Mouse (Mus musculus) liver, postnatal 0 days (tissue): ENCODE data around the gene Dnajc7. TPM values are rescaled to one million over a fixed set of nuclear protein-coding genes. Genes with fewer than 3 reads are reported as not detected.
"Not testable (repeated sequence)": the region's sequence is repeated elsewhere in the genome, so short reads cannot be mapped to it uniquely, and the experiment has no call there.

Source experiments
- ATAC-seq: fragments of 200-750 bp; cut with Nextera tagmentation; 2 replicates; pipeline ENCODE4 v1.8.0; 2017; ENCODE audit warnings: mild to moderate bottlenecking, moderate library complexity
- DNase-seq: peaks from one replicate; pipeline ENCODE4 v3.0.0-alpha.2; 2016
- H3K27ac ChIP-seq: fragments of 300-500 bp; sonication (generic); 2 replicates; pipeline ENCODE4 v1.5.1; 2014; ENCODE audit warnings: antibody characterized with exemption, moderate library complexity, mild to moderate bottlenecking, low read depth
- H3K27me3 ChIP-seq: fragments of 300-500 bp; sonication (generic); 2 replicates; pipeline ENCODE4 v1.6.1; 2014; ENCODE audit warnings: low read length, control low read depth, mixed read lengths; ENCODE audit not compliant: insufficient read depth
- H3K36me3 ChIP-seq: fragments of 300-500 bp; sonication (generic); replicated peaks from 2 replicates; pipeline ENCODE4 v1.6.1; 2014; ENCODE audit warnings: mild to moderate bottlenecking, control low read depth, low read length, moderate library complexity, mixed read lengths; ENCODE audit not compliant: insufficient read depth
- H3K4me1 ChIP-seq: fragments of 300-500 bp; sonication (generic); 2 replicates; pipeline ENCODE4 v1.6.1; 2014; ENCODE audit warnings: antibody characterized with exemption, mild to moderate bottlenecking, control low read depth; ENCODE audit not compliant: insufficient read depth
- H3K4me2 ChIP-seq: fragments of 300-500 bp; sonication (generic); 2 replicates; pipeline ENCODE4 v1.6.1; 2014; ENCODE audit warnings: low read depth, mild to moderate bottlenecking, low read length, moderate library complexity, mixed read lengths
- H3K4me3 ChIP-seq: fragments of 300-500 bp; sonication (generic); 2 replicates; pipeline ENCODE4 v1.5.1; 2014; ENCODE audit warnings: low read depth, low read length
- H3K9ac ChIP-seq: fragments of 300-500 bp; sonication (generic); replicated peaks from 2 replicates; pipeline ENCODE4 v1.6.1; 2014; ENCODE audit warnings: mild to moderate bottlenecking, moderate library complexity
- H3K9me3 ChIP-seq: fragments of 300-500 bp; sonication (generic); 2 replicates; pipeline ENCODE4 v1.6.1; 2016; ENCODE audit warnings: mild to moderate bottlenecking, control low read depth, low read length, mixed read lengths
- CTCF ChIP-seq: sonication (generic); IDR thresholded peaks from 2 replicates; pipeline ENCODE4 v1.5.1; 2016; ENCODE audit warnings: antibody characterized with exemption, low read depth
- EP300 ChIP-seq: IDR thresholded peaks from 2 replicates; pipeline ENCODE4 v1.6.1; 2016; ENCODE audit warnings: antibody characterized with exemption, low read depth, mild to moderate bottlenecking
- WGBS: fragments of 180-500 bp; shearing (Covaris S2); extraction: QIAGEN DNeasy Blood & Tissue Kit; methylation state at CpG from one replicate; pipeline ENCODE4 v1.1.7; 2014; ENCODE audit not compliant: insufficient replicate concordance; 5-methylcytosine and 5-hydroxymethylcytosine counted together
- polyA plus RNA-seq: library from polyadenylated mRNA; unstranded; fragments of >200 nt; fragmentation: Nextera tagmentation; extraction: Ambion mirVana; gene quantifications from 2 replicates; pipeline ENCODE4 v1.2.1, GENCODE M21; 2015

The Dnajc7 gene
- 45.1 and 49.1 TPM in 2 replicates for polyA plus RNA-seq

DNA sequence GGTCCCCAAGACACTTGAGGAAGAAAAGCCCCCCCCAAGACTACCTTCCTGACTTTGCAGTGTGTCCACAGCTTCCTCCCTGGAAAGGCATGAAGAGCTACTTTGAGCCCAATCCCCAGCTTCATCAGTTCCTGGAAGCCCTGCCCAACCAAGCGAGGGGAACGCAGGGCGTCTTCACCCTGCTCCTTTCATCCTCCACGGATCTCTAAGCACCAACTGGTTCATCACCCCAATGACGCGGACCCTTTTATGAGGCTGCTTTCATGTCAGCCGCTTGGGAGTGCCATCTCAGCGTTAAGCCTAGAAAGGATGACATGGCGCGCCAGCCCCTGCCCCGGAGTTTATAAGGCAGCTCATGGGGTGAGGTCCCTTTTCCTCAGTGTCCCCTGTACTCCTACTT, at the start of gene Dnajc7:
Gene Dnajc7 (minus strand): TSS at position 187 of the 400 bp plus-strand sequence.
- H3K27me3 ChIP-seq: no peaks in the 10 kb centered on the region
- H3K4me3 ChIP-seq: peak within 1 kb of the TSS; percentile 94
- no peak for TF ChIP-seq CTCF
- no peak for TF ChIP-seq EP300
- no peak for DNase-seq
- H3K27ac ChIP-seq: peak within 1 kb of the TSS; percentile 94
- WGBS: 7% methylated on average over 11 of the region's 11 CpGs
- H3K4me1 ChIP-seq: peaks cover 34% of the 10 kb centered on the region
- peaks cover 5% of the 10 kb centered on the region; the same call in 1 of the 2 replicates for H3K36me3 ChIP-seq
- no peaks in the 10 kb centered on the region for H3K9me3 ChIP-seq
- peak within 1 kb of the TSS; percentile 98 for H3K4me2 ChIP-seq
- peak within 1 kb of the TSS; percentile 92 for H3K9ac ChIP-seq
- no peak for ATAC-seq

DNA sequence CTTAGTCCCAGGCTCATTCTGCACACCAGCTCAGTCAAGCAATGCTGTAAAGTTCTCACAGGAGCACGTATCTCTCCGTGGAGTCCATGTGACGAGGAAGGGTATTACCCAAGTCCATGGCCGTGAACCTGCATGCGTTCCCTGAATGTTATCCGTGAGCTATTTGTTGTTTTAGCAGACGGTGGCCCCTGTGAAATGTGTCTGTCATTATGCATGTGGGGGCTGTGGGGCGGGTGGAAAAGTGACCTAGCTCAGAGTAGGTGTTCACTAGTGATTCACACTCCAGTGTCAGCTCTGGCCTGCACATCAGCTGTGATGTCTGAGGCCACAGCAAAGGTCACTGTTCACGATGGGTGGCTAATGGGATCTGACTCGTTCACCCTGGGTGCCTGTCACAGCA, 39.8 kb upstream of the Dnajc7 start:
- no peaks in the 10 kb centered on the region for H3K27me3 ChIP-seq
- H3K36me3 ChIP-seq: no peaks in the 10 kb centered on the region
- DNase-seq (no peak), ATAC-seq (no peak)
- no peak overlapping the region for H3K4me3 ChIP-seq
- H3K4me2 ChIP-seq: no peak overlapping the region
- 74% methylated on average over 10 of the region's 10 CpGs for WGBS
- no peaks in the 10 kb centered on the region for H3K4me1 ChIP-seq
- no peak overlapping the region for H3K9ac ChIP-seq
- H3K27ac ChIP-seq: no peak overlapping the region
- H3K9me3 ChIP-seq: no peaks in the 10 kb centered on the region
- TF ChIP-seq CTCF: no peak
- TF ChIP-seq EP300: no peak

DNA sequence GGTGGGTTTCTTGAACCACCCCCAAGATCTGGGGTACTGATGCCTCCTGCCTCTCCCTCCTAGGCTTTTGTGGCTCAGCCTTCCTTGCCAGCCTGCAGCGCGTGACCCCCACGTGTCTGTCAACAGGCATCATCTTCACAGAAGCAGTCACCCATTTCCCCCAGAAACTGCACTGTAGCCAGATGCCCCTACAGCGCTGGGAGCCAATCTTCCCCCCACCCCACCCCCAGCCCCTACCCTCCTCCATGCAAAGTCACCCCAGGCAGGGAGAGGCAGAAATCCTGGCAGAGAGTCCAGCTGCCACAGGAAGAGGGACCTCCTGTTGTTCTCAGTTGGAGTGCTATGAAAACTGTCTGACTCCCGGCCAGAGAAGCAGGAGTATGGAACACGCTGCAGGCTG, 36.5 kb upstream of the Dnajc7 start:
- Histone ChIP-seq H3K4me3 (no peak overlapping the region), H3K9me3 (no peaks in the 10 kb centered on the region), H3K27ac (no peak overlapping the region), H3K36me3 (no peaks in the 10 kb centered on the region), H3K9ac (no peak overlapping the region), H3K4me1 (no peaks in the 10 kb centered on the region), H3K4me2 (no peak overlapping the region), H3K27me3 (peaks cover 3% of the 10 kb centered on the region; the same call in 1 of the 2 replicates)
- DNase-seq (no peak), ATAC-seq (no peak)
- 17% methylated on average over 6 of the region's 6 CpGs for WGBS
- TF ChIP-seq EP300 (no peak), CTCF (no peak)

DNA sequence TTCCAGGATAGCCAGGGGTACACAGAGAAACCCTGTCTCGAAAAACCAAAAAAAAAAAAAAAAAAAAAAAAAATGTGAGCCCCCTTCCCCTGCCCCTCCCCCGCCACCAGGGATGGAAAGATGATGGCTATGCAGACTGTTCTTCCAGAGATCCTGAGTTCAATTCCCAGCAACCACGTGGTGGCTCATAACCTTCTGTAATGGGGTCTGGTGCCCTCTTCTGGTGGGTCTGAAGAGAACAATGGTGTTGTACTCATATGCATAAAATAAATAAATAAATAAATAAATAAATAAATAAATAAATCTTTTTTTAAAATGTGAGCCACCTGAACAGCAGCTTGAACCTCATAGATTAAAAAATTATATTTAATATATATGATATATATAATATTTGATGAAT, 35.6 kb upstream of the Dnajc7 start:
- not testable (repeated sequence) for DNase-seq, H3K4me2 ChIP-seq, H3K27ac ChIP-seq, ATAC-seq, H3K36me3 ChIP-seq, H3K27me3 ChIP-seq, H3K9ac ChIP-seq, H3K4me1 ChIP-seq, H3K9me3 ChIP-seq, H3K4me3 ChIP-seq
- 47% methylated on average over 2 of the region's 3 CpGs for WGBS
- TF ChIP-seq CTCF: peak; percentile 41; the same call in 1 of the 2 replicates

DNA sequence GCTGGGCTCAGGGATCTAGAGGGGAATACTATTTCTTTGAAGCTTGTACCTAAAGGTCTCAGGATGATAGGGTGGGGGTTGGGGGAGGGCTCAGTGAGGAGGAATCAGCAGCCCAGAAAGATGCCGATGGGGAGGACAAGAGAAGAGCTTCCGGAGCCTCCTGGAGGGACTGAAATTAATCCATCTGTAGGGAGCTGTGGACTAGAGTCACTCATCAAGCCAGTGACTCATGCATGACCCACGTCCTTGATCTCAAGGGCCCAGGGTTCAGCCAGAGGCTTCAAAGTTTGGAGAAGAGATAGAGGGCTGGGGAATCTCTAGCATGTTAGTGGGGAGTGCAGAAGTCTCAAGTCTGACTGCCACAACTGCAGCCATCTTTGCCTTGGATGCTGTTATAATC, 31.8 kb upstream of the Dnajc7 start:
- Histone ChIP-seq H3K4me2 (no peak overlapping the region), H3K9me3 (no peaks in the 10 kb centered on the region), H3K9ac (no peak overlapping the region), H3K36me3 (no peaks in the 10 kb centered on the region), H3K4me1 (no peaks in the 10 kb centered on the region), H3K4me3 (no peak overlapping the region), H3K27me3 (peaks cover 18% of the 10 kb centered on the region; the same call in 1 of the 2 replicates), H3K27ac (no peak overlapping the region)
- TF ChIP-seq EP300: no peak
- TF ChIP-seq CTCF: no peak
- ATAC-seq (no peak), DNase-seq (no peak)
- WGBS: 35% methylated on average over 3 of the region's 3 CpGs

DNA sequence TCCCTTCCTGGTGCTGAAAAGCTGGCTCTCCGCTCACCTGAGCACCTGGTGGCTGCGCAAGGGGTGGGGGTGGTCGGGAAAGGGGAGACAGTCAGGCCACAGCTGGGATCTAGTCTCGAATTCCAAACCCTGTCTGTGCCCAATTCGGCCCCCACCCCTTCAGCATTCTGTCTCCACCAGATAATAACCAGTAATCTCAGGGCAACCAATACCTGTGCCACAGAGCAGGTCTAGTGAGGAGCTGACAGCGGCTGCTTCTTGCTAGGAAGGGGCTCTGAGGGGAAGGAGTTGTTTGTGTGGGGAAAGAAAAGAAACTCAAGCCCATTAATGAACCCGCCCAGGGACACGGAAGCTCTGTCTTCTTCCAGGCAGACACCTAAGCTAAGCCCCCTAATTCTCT, 31.2 kb upstream of the Dnajc7 start:
- no peak overlapping the region for H3K9ac ChIP-seq
- no peak for DNase-seq
- TF ChIP-seq EP300: no peak
- TF ChIP-seq CTCF: no peak

DNA sequence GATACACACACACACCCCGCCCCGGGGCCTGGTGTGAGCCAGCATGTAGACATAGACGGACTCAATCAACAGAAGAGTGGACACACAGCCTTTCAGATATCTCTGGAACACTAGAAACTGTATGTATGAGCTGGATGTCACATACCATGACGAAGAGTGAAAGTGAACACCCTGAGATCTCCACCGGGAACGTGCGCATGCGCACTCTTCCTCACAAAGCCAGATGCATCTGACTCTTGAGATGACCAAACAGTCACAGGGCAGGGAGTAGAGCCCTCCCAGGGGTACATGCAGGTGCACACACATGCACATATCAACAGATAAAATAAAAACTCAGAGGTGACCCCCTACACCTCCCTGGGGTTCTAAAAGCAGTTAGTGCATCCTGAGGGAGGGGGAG, 28.4 kb upstream of the Dnajc7 start:
- no peak overlapping the region for H3K4me3 ChIP-seq
- H3K27ac ChIP-seq: no peak overlapping the region
- no peak overlapping the region for H3K9ac ChIP-seq
- no peaks in the 10 kb centered on the region for H3K9me3 ChIP-seq
- peaks cover 18% of the 10 kb centered on the region; the same call in 1 of the 2 replicates for H3K27me3 ChIP-seq
- no peak for DNase-seq
- no peaks in the 10 kb centered on the region for H3K4me1 ChIP-seq
- TF ChIP-seq EP300 (no peak), CTCF (no peak)
- no peak for ATAC-seq
- H3K36me3 ChIP-seq: no peaks in the 10 kb centered on the region
- 80% methylated on average over 8 of the region's 8 CpGs for WGBS
- no peak overlapping the region for H3K4me2 ChIP-seq

More for the DNA sequence above, 31.2 kb upstream of the Dnajc7 start:
- Histone ChIP-seq H3K4me3 (no peak overlapping the region), H3K4me2 (no peak overlapping the region), H3K36me3 (no peaks in the 10 kb centered on the region), H3K4me1 (no peaks in the 10 kb centered on the region), H3K27me3 (peaks cover 18% of the 10 kb centered on the region; the same call in 1 of the 2 replicates), H3K27ac (no peak overlapping the region), H3K9me3 (no peaks in the 10 kb centered on the region)
- 11% methylated on average over 8 of the region's 8 CpGs for WGBS
- no peak for ATAC-seq
